Mouse (Mus musculus) forebrain, embryonic 10.5 days (tissue): Measurements from ENCODE around the gene Aff3. TPM values are rescaled to one million over a fixed set of nuclear protein-coding genes. Genes with fewer than 3 reads are reported as not detected.

Source experiments
- DNase-seq: peaks from one replicate; pipeline ENCODE4 v3.0.0-alpha.2; 2017; ENCODE audit warnings: low spot score; ENCODE audit errors: extremely low spot score
- H3K27ac ChIP-seq: fragments of 300-500 bp; sonication (generic); 2 replicates; pipeline ENCODE4 v1.5.1; 2016; ENCODE audit warnings: mild to moderate bottlenecking
- H3K27me3 ChIP-seq: fragments of 300-500 bp; sonication (generic); 2 replicates; pipeline ENCODE4 v1.6.1; 2016; ENCODE audit warnings: mild to moderate bottlenecking; ENCODE audit not compliant: poor library complexity, severe bottlenecking
- H3K36me3 ChIP-seq: fragments of 300-500 bp; sonication (generic); replicated peaks from 2 replicates; pipeline ENCODE4 v1.6.1; 2016; ENCODE audit warnings: mild to moderate bottlenecking, moderate library complexity
- H3K4me1 ChIP-seq: fragments of 300-500 bp; sonication (generic); 2 replicates; pipeline ENCODE4 v1.6.1; 2016
- H3K4me3 ChIP-seq: fragments of 300-500 bp; sonication (generic); 2 replicates; pipeline ENCODE4 v1.5.1; 2016; ENCODE audit warnings: mild to moderate bottlenecking, moderate library complexity
- H3K9me3 ChIP-seq: fragments of 300-500 bp; sonication (generic); 2 replicates; pipeline ENCODE4 v1.6.1; 2016; ENCODE audit warnings: mild to moderate bottlenecking, moderate library complexity
- WGBS: fragments of 180-500 bp; shearing (Covaris S2); methylation state at CpG from one replicate; pipeline ENCODE4 v1.1.7; 2016; 5-methylcytosine and 5-hydroxymethylcytosine counted together
- polyA plus RNA-seq: library from polyadenylated mRNA; unstranded; fragments of >200 nt; fragmentation: Nextera tagmentation; extraction: Ambion mirVana; gene quantifications from 2 replicates; pipeline ENCODE4 v1.2.1, GENCODE M21; 2016

The Aff3 gene
- polyA plus RNA-seq, 1 experiment from 2014 or later, result 3.5 TPM

DNA sequence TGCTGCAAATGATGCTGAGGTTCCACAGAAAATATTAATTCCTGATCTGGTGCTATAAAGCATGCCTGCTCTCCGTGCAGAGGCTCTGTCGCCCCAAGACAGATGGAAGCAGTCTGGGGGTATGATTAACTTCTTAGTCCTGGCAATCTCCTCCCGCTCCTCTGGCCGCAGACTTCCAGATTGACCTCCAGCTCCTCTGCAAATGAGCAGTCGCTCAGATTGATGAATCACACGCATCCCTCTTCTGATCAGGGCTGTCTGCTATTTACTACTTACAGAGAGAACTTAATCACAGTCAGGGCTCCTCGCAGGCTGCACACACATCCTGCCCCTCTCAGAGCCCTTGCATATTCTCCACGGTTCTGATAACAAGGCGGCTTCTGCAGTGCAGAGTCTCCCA is 416.7 kb downstream of the Aff3 start:
- Histone ChIP-seq H3K36me3 (no peaks in the 10 kb centered on the region), H3K27ac (no peak overlapping the region), H3K9me3 (no peaks in the 10 kb centered on the region), H3K4me3 (no peak overlapping the region), H3K27me3 (no peaks in the 10 kb centered on the region), H3K4me1 (0 out of 2 replicates have a peak, but pooled peaks cover 5% of the 10 kb centered on the region)
- WGBS, result 75% methylated on average over 9 of the region's 9 CpGs
- DNase-seq, result no peak

- no peak overlapping the region for H3K27ac ChIP-seq
- 89% methylated on average over 4 of the region's 4 CpGs for WGBS
- no peak overlapping the region for H3K4me3 ChIP-seq
- no peaks in the 10 kb centered on the region for H3K9me3 ChIP-seq
- H3K36me3 ChIP-seq, result no peaks in the 10 kb centered on the region
- no peaks in the 10 kb centered on the region for H3K4me1 ChIP-seq
- DNase-seq, result no peak
- no peaks in the 10 kb centered on the region for H3K27me3 ChIP-seq
Measured at GRCm38 (mm10) chr1:38242559-38242958, 422.2 kb downstream of the Aff3 start.

- DNase-seq, result no peak
- WGBS, result 95% methylated on average over 4 of the region's 4 CpGs
Measured at GRCm38 (mm10) chr1:38241801-38242200, 423.0 kb downstream of the Aff3 start.

GRCm38 (mm10) chr1:38241221-38241666 is 423.5 kb downstream of the Aff3 start:
- DNase-seq, result no peak
- H3K4me3 ChIP-seq, result no peak overlapping the region
- H3K27me3 ChIP-seq, result no peaks in the 10 kb centered on the region
- 90% methylated on average over 6 of the region's 6 CpGs for WGBS
- no peaks in the 10 kb centered on the region for H3K9me3 ChIP-seq
- no peak overlapping the region for H3K27ac ChIP-seq
- H3K36me3 ChIP-seq, result no peaks in the 10 kb centered on the region
- H3K4me1 ChIP-seq, result no peaks in the 10 kb centered on the region

More at GRCm38 (mm10) chr1:38241801-38242200, 423.0 kb downstream of the Aff3 start:
- Histone ChIP-seq H3K36me3 (no peaks in the 10 kb centered on the region), H3K27ac (0 out of 2 replicates have a peak overlapping the region, but pooled peaks have one; percentile 27), H3K27me3 (no peaks in the 10 kb centered on the region), H3K4me3 (no peak overlapping the region), H3K9me3 (no peaks in the 10 kb centered on the region), H3K4me1 (no peaks in the 10 kb centered on the region)

- Histone ChIP-seq H3K9me3 (no peaks in the 10 kb centered on the region), H3K36me3 (no peaks in the 10 kb centered on the region), H3K27ac (no peak overlapping the region), H3K4me1 (no peaks in the 10 kb centered on the region), H3K4me3 (no peak overlapping the region), H3K27me3 (no peaks in the 10 kb centered on the region)
- no peak for DNase-seq
- 87% methylated on average over 9 of the region's 9 CpGs for WGBS
Measured at GRCm38 (mm10) chr1:38240438-38241220, 424.1 kb downstream of the Aff3 start.

- Histone ChIP-seq H3K27ac (no peak overlapping the region), H3K27me3 (no peaks in the 10 kb centered on the region), H3K36me3 (no peaks in the 10 kb centered on the region), H3K9me3 (no peaks in the 10 kb centered on the region), H3K4me1 (no peaks in the 10 kb centered on the region), H3K4me3 (no peak overlapping the region)
- no peak for DNase-seq
- WGBS, result 95% methylated on average over 16 of the region's 16 CpGs
Measured at GRCm38 (mm10) chr1:38239516-38239915, 425.2 kb downstream of the Aff3 start.

- WGBS, result 95% methylated on average over 9 of the region's 9 CpGs
- H3K4me3 ChIP-seq, result no peak overlapping the region
- H3K36me3 ChIP-seq, result no peaks in the 10 kb centered on the region
- no peaks in the 10 kb centered on the region for H3K4me1 ChIP-seq
- no peaks in the 10 kb centered on the region for H3K9me3 ChIP-seq
- DNase-seq, result no peak
- no peak overlapping the region for H3K27ac ChIP-seq
- H3K27me3 ChIP-seq, result no peaks in the 10 kb centered on the region
Measured at GRCm38 (mm10) chr1:38237831-38238230, 426.9 kb downstream of the Aff3 start.

- no peak for DNase-seq
- no peaks in the 10 kb centered on the region for H3K27me3 ChIP-seq
- H3K4me3 ChIP-seq, result no peak overlapping the region
- no peaks in the 10 kb centered on the region for H3K4me1 ChIP-seq
- no peaks in the 10 kb centered on the region for H3K36me3 ChIP-seq
- no peaks in the 10 kb centered on the region for H3K9me3 ChIP-seq
- no peak overlapping the region for H3K27ac ChIP-seq
- WGBS, result 63% methylated on average over 7 of the region's 7 CpGs
Measured at GRCm38 (mm10) chr1:38237027-38237787, 427.5 kb downstream of the Aff3 start.

- Histone ChIP-seq H3K36me3 (no peaks in the 10 kb centered on the region), H3K4me1 (no peaks in the 10 kb centered on the region), H3K27ac (no peak overlapping the region), H3K27me3 (no peaks in the 10 kb centered on the region), H3K9me3 (no peaks in the 10 kb centered on the region), H3K4me3 (no peak overlapping the region)
- no peak for DNase-seq
- 85% methylated on average over 5 of the region's 5 CpGs for WGBS
Measured at GRCm38 (mm10) chr1:38233121-38233520, 431.6 kb downstream of the Aff3 start.

DNA sequence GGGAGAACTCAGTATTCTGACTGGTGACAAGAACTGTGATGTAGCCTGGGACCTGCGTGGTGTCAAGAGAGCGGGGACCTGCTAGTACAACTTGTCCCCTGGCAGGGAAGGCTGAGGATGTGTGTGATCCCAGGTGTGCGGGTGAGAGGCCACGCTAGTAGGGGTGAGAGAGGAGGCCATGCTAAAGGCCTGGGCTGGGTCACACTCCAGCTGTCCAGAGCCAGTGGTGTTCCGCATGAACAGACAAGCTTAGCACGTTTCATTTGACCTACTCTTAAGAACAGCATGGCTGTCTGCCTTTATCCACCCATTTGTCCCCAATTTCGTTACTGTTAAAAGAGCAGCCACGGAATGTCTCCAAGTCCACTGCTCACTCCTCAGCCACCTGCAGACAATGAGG is 434.7 kb downstream of the Aff3 start:
- 79% methylated on average over 8 of the region's 8 CpGs for WGBS
- Histone ChIP-seq H3K27me3 (no peaks in the 10 kb centered on the region), H3K4me1 (no peaks in the 10 kb centered on the region), H3K9me3 (peaks cover 23% of the 10 kb centered on the region), H3K27ac (no peak overlapping the region), H3K4me3 (no peak overlapping the region), H3K36me3 (no peaks in the 10 kb centered on the region; the same call in 1 of the 2 replicates)
- no peak for DNase-seq

- Histone ChIP-seq H3K27me3 (no peaks in the 10 kb centered on the region), H3K9me3 (peaks cover 36% of the 10 kb centered on the region), H3K4me1 (no peaks in the 10 kb centered on the region), H3K27ac (no peak overlapping the region), H3K36me3 (peaks cover 4% of the 10 kb centered on the region; the same call in 1 of the 2 replicates), H3K4me3 (no peak overlapping the region)
- no peak for DNase-seq
- WGBS, result 96% methylated on average over 4 of the region's 4 CpGs
Measured at GRCm38 (mm10) chr1:38228806-38229205, 435.9 kb downstream of the Aff3 start.

DNA sequence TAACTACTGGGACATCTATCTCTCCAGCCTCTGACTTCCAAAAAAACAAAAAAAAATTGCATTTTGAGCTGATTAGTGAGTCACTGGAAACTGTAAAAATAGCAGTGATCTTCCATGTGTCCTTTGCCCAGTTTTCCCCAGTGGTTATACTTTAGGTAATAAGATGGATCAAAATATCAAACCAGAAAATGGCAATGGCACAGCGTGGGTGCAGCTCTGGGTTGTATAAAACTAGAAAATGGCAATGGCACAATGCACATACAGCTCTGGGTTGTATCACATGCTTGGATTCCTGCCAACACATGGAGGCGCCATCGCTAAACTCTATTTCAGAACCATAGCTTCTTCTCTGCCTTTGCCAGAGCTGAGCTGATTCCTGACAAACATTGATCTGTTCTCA is 439.6 kb downstream of the Aff3 start:
- H3K27ac ChIP-seq, result no peak overlapping the region
- H3K4me3 ChIP-seq, result no peak overlapping the region
- H3K36me3 ChIP-seq, result peaks cover 7% of the 10 kb centered on the region; the same call in 1 of the 2 replicates
- no peak for DNase-seq
- WGBS, result 95% methylated on average over 3 of the region's 3 CpGs
- no peaks in the 10 kb centered on the region for H3K4me1 ChIP-seq
- H3K9me3 ChIP-seq, result peaks cover 41% of the 10 kb centered on the region
- no peaks in the 10 kb centered on the region for H3K27me3 ChIP-seq

GRCm38 (mm10) chr1:38222160-38222559 is 442.6 kb downstream of the Aff3 start:
- DNase-seq, result no peak
- Histone ChIP-seq H3K27ac (no peak overlapping the region), H3K9me3 (peaks cover 38% of the 10 kb centered on the region), H3K36me3 (peaks cover 11% of the 10 kb centered on the region; the same call in 1 of the 2 replicates), H3K4me3 (no peak overlapping the region), H3K27me3 (no peaks in the 10 kb centered on the region), H3K4me1 (0 out of 2 replicates have a peak, but pooled peaks cover 5% of the 10 kb centered on the region)
- WGBS, result 97% methylated on average over 1 of the region's 1 CpGs
